Mouse (Mus musculus): ENCODE measurements around the gene Gatad2b. TPM values are rescaled to one million over a fixed set of nuclear protein-coding genes. Genes with fewer than 3 reads are reported as not detected.
"Not testable (repeated sequence)": the region's sequence is repeated elsewhere in the genome, so short reads cannot be mapped to it uniquely, and the experiment has no call there.

Gatad2b gene
- polyA plus RNA-seq, 1 experiment from 2014 or later = 3.9 TPM

GRCm38 (mm10) chr3:90289403-90289802, 3.6 kb upstream of the Gatad2b start:
- not testable (repeated sequence) for ATAC-seq (ENCODE audit: low read depth); H3K4me2 ChIP-seq (ENCODE audit: low read depth, low read length); H3K9me3 ChIP-seq (replicated peaks; ENCODE audit: control insufficient read depth, low read length); H3K36me3 ChIP-seq (ENCODE audit: control insufficient read depth, insufficient read depth); H3K4me1 ChIP-seq (ENCODE audit: control insufficient read depth, low read depth, low read length); H3K4me3 ChIP-seq (ENCODE audit: low read depth, low read length); H3K27me3 ChIP-seq (ENCODE audit: control insufficient read depth, insufficient read depth, low read depth, low read length); H3K27ac ChIP-seq (ENCODE audit: low read length); H3K9ac ChIP-seq (ENCODE audit: low read depth, low read length)
- 45% methylated on average over 2 of the region's 3 CpGs for WGBS (ENCODE audit: insufficient replicate concordance)

- Histone ChIP-seq H3K36me3 (ENCODE audit: control insufficient read depth, insufficient read depth) (no peaks in the 10 kb centered on the region), H3K27me3 (ENCODE audit: control insufficient read depth, insufficient read depth, low read depth, low read length) (no peaks in the 10 kb centered on the region), H3K4me3 (ENCODE audit: low read depth, low read length) (no peak overlapping the region), H3K9me3 (replicated peaks; ENCODE audit: control insufficient read depth, low read length) (no peaks in the 10 kb centered on the region), H3K9ac (ENCODE audit: low read depth, low read length) (no peak overlapping the region), H3K27ac (ENCODE audit: low read length) (no peak overlapping the region), H3K4me1 (ENCODE audit: control insufficient read depth, low read depth, low read length) (peaks cover 22% of the 10 kb centered on the region), H3K4me2 (ENCODE audit: low read depth, low read length) (no peak overlapping the region)
- 58% methylated on average over 1 of the region's 1 CpGs for WGBS (ENCODE audit: insufficient replicate concordance)
- no peak for ATAC-seq (ENCODE audit: low read depth)
Observed at GRCm38 (mm10) chr3:90290602-90291001, 2.4 kb upstream of the Gatad2b start.

GRCm38 (mm10) chr3:90291982-90292344, 1.0 kb upstream of the Gatad2b start:
- Histone ChIP-seq H3K9ac (ENCODE audit: low read depth, low read length) (peak overlapping the region; percentile 75), H3K4me2 (ENCODE audit: low read depth, low read length) (peak overlapping the region; percentile 90), H3K4me1 (ENCODE audit: control insufficient read depth, low read depth, low read length) (peaks cover 27% of the 10 kb centered on the region), H3K27me3 (ENCODE audit: control insufficient read depth, insufficient read depth, low read depth, low read length) (no peaks in the 10 kb centered on the region), H3K27ac (ENCODE audit: low read length) (peak overlapping the region; percentile 96), H3K36me3 (ENCODE audit: control insufficient read depth, insufficient read depth) (no peaks in the 10 kb centered on the region), H3K9me3 (replicated peaks; ENCODE audit: control insufficient read depth, low read length) (no peaks in the 10 kb centered on the region), H3K4me3 (ENCODE audit: low read depth, low read length) (peak overlapping the region; percentile 93)
- no peak for ATAC-seq (ENCODE audit: low read depth)
- 22% methylated on average over 2 of the region's 2 CpGs for WGBS (ENCODE audit: insufficient replicate concordance)

- peak; percentile 9 for ATAC-seq (ENCODE audit: low read depth)
- H3K4me3 ChIP-seq (ENCODE audit: low read depth, low read length) = peak overlapping the region; percentile 93
- no peaks in the 10 kb centered on the region for H3K27me3 ChIP-seq (ENCODE audit: control insufficient read depth, insufficient read depth, low read depth, low read length)
- H3K4me2 ChIP-seq (ENCODE audit: low read depth, low read length) = peak overlapping the region; percentile 81
- H3K36me3 ChIP-seq (ENCODE audit: control insufficient read depth, insufficient read depth) = no peaks in the 10 kb centered on the region
- no peaks in the 10 kb centered on the region for H3K9me3 ChIP-seq (replicated peaks; ENCODE audit: control insufficient read depth, low read length)
- H3K9ac ChIP-seq (ENCODE audit: low read depth, low read length) = peak overlapping the region; percentile 95
- H3K4me1 ChIP-seq (ENCODE audit: control insufficient read depth, low read depth, low read length) = peaks cover 27% of the 10 kb centered on the region
- H3K27ac ChIP-seq (ENCODE audit: low read length) = peak overlapping the region; percentile 97
- under 1% methylated on average over 26 of the region's 68 CpGs for WGBS (ENCODE audit: insufficient replicate concordance)
Observed at GRCm38 (mm10) chr3:90293352-90294063, 530 bp downstream of the Gatad2b start.

GRCm38 (mm10) chr3:90294064-90294440, 1.1 kb downstream of the Gatad2b start:
- Histone ChIP-seq H3K27ac (ENCODE audit: low read length) (peak overlapping the region; percentile 97), H3K9ac (ENCODE audit: low read depth, low read length) (peak overlapping the region; percentile 95), H3K4me1 (ENCODE audit: control insufficient read depth, low read depth, low read length) (peaks cover 27% of the 10 kb centered on the region), H3K4me3 (ENCODE audit: low read depth, low read length) (peak overlapping the region; percentile 93), H3K4me2 (ENCODE audit: low read depth, low read length) (peak overlapping the region; percentile 81), H3K36me3 (ENCODE audit: control insufficient read depth, insufficient read depth) (no peaks in the 10 kb centered on the region), H3K9me3 (replicated peaks; ENCODE audit: control insufficient read depth, low read length) (no peaks in the 10 kb centered on the region), H3K27me3 (ENCODE audit: control insufficient read depth, insufficient read depth, low read depth, low read length) (no peaks in the 10 kb centered on the region)
- 7% methylated on average over 11 of the region's 11 CpGs for WGBS (ENCODE audit: insufficient replicate concordance)
- no peak for ATAC-seq (ENCODE audit: low read depth)

- Histone ChIP-seq H3K4me3 (ENCODE audit: low read depth, low read length) (peak overlapping the region; percentile 93), H3K4me1 (ENCODE audit: control insufficient read depth, low read depth, low read length) (peaks cover 27% of the 10 kb centered on the region), H3K9me3 (replicated peaks; ENCODE audit: control insufficient read depth, low read length) (no peaks in the 10 kb centered on the region), H3K4me2 (ENCODE audit: low read depth, low read length) (peak overlapping the region; percentile 81), H3K27me3 (ENCODE audit: control insufficient read depth, insufficient read depth, low read depth, low read length) (no peaks in the 10 kb centered on the region), H3K9ac (ENCODE audit: low read depth, low read length) (peak overlapping the region; percentile 95; the same call in 1 of the 2 replicates), H3K36me3 (ENCODE audit: control insufficient read depth, insufficient read depth) (no peaks in the 10 kb centered on the region), H3K27ac (ENCODE audit: low read length) (peak overlapping the region; percentile 97)
- ATAC-seq (ENCODE audit: low read depth) = no peak
- 32% methylated on average over 2 of the region's 2 CpGs for WGBS (ENCODE audit: insufficient replicate concordance)
Observed at GRCm38 (mm10) chr3:90294651-90295050, 1.7 kb downstream of the Gatad2b start.

- WGBS (ENCODE audit: insufficient replicate concordance) = 84% methylated on average over 3 of the region's 3 CpGs
- Histone ChIP-seq H3K36me3 (ENCODE audit: control insufficient read depth, insufficient read depth) (no peaks in the 10 kb centered on the region), H3K4me3 (ENCODE audit: low read depth, low read length) (no peak overlapping the region), H3K4me2 (ENCODE audit: low read depth, low read length) (no peak overlapping the region), H3K4me1 (ENCODE audit: control insufficient read depth, low read depth, low read length) (no peaks in the 10 kb centered on the region; the same call in 1 of the 2 replicates), H3K27ac (ENCODE audit: low read length) (no peak overlapping the region), H3K9me3 (replicated peaks; ENCODE audit: control insufficient read depth, low read length) (no peaks in the 10 kb centered on the region), H3K9ac (ENCODE audit: low read depth, low read length) (no peak overlapping the region), H3K27me3 (ENCODE audit: control insufficient read depth, insufficient read depth, low read depth, low read length) (no peaks in the 10 kb centered on the region)
- ATAC-seq (ENCODE audit: low read depth) = no peak
Observed at GRCm38 (mm10) chr3:90305801-90306200, 12.8 kb downstream of the Gatad2b start.

- no peak overlapping the region for H3K4me3 ChIP-seq (ENCODE audit: low read depth, low read length)
- H3K27ac ChIP-seq (ENCODE audit: low read length) = no peak overlapping the region
- H3K9me3 ChIP-seq (replicated peaks; ENCODE audit: control insufficient read depth, low read length) = no peaks in the 10 kb centered on the region
- H3K9ac ChIP-seq (ENCODE audit: low read depth, low read length) = no peak overlapping the region
- no peaks in the 10 kb centered on the region for H3K36me3 ChIP-seq (ENCODE audit: control insufficient read depth, insufficient read depth)
- H3K4me2 ChIP-seq (ENCODE audit: low read depth, low read length) = no peak overlapping the region
- ATAC-seq (ENCODE audit: low read depth) = no peak
- no peaks in the 10 kb centered on the region for H3K27me3 ChIP-seq (ENCODE audit: control insufficient read depth, insufficient read depth, low read depth, low read length)
- H3K4me1 ChIP-seq (ENCODE audit: control insufficient read depth, low read depth, low read length) = no peaks in the 10 kb centered on the region; the same call in 1 of the 2 replicates
Observed at GRCm38 (mm10) chr3:90309589-90309988, 16.6 kb downstream of the Gatad2b start.

- Histone ChIP-seq H3K4me1 (ENCODE audit: control insufficient read depth, low read depth, low read length) (no peaks in the 10 kb centered on the region; the same call in 1 of the 2 replicates), H3K27ac (ENCODE audit: low read length) (no peak overlapping the region), H3K4me2 (ENCODE audit: low read depth, low read length) (no peak overlapping the region), H3K36me3 (ENCODE audit: control insufficient read depth, insufficient read depth) (no peaks in the 10 kb centered on the region), H3K4me3 (ENCODE audit: low read depth, low read length) (no peak overlapping the region), H3K9me3 (replicated peaks; ENCODE audit: control insufficient read depth, low read length) (no peaks in the 10 kb centered on the region), H3K9ac (ENCODE audit: low read depth, low read length) (no peak overlapping the region), H3K27me3 (ENCODE audit: control insufficient read depth, insufficient read depth, low read depth, low read length) (no peaks in the 10 kb centered on the region)
- ATAC-seq (ENCODE audit: low read depth) = no peak
Observed at GRCm38 (mm10) chr3:90313367-90313766, 20.4 kb downstream of the Gatad2b start.

Data from liver, embryonic 16.5 days (tissue).